Mouse (Mus musculus) left cerebral cortex, adult 9 months (tissue): Measurements from ENCODE around the gene Cd3d.
A peak's percentile ranks its signal among the peaks of the same experiment; 100 is the strongest.

Experiments
- DNase-seq, 2 experiments: peaks; one replicate each; pipeline ENCODE4 v3.0.0; 2022; ENCODE audit warnings: low spot score in 2 of 2

The Cd3d gene

GRCm38 (mm10) chr9:44993268-44993667, 11.7 kb downstream of the Cd3d start:
- no peak for DNase-seq

- no peak for DNase-seq
These were observed 13.4 kb downstream of the Cd3d start for GRCm38 (mm10) chr9:44994962-44995361.

- DNase-seq, result no peak
These were observed 15.0 kb downstream of the Cd3d start for GRCm38 (mm10) chr9:44996590-44996989.

GRCm38 (mm10) chr9:44998138-44998537, 16.6 kb downstream of the Cd3d start:
- DNase-seq, result no peak

GRCm38 (mm10) chr9:44999171-44999570, 17.6 kb downstream of the Cd3d start:
- DNase-seq, result peak in 1 of 2 experiments; percentile 6

GRCm38 (mm10) chr9:44999776-45000175, 18.2 kb downstream of the Cd3d start:
- no peak for DNase-seq

- no peak for DNase-seq
These were observed 18.7 kb downstream of the Cd3d start for GRCm38 (mm10) chr9:45000249-45000648.

- DNase-seq, result no peak
These were observed 25.8 kb downstream of the Cd3d start for GRCm38 (mm10) chr9:45007404-45007803.

GRCm38 (mm10) chr9:45008342-45008741, 26.8 kb downstream of the Cd3d start:
- DNase-seq, result no peak

- no peak for DNase-seq
These were observed 27.8 kb downstream of the Cd3d start, which contains the start of gene Cd3e for GRCm38 (mm10) chr9:45009180-45010078. Cd3e (minus strand) TSS chr9:45009627.

- no peak for DNase-seq
These were observed 28.9 kb downstream of the Cd3d start for GRCm38 (mm10) chr9:45010461-45010860.

GRCm38 (mm10) chr9:45011291-45011690, 29.7 kb downstream of the Cd3d start:
- DNase-seq, result no peak

GRCm38 (mm10) chr9:45014879-45015278, 33.3 kb downstream of the Cd3d start:
- no peak for DNase-seq

GRCm38 (mm10) chr9:45015841-45016240, 34.3 kb downstream of the Cd3d start:
- no peak for DNase-seq

GRCm38 (mm10) chr9:45018031-45018430, 36.4 kb downstream of the Cd3d start:
- DNase-seq, result peak in 1 of 2 experiments; percentile 24

GRCm38 (mm10) chr9:45022800-45023199, 41.2 kb downstream of the Cd3d start:
- DNase-seq, result peak in 1 of 2 experiments; percentile 67

- no peak for DNase-seq
These were observed 42.1 kb downstream of the Cd3d start for GRCm38 (mm10) chr9:45023638-45024037.

- no peak for DNase-seq
These were observed 42.6 kb downstream of the Cd3d start for GRCm38 (mm10) chr9:45024187-45024586.

- no peak for DNase-seq
These were observed 45.8 kb downstream of the Cd3d start for GRCm38 (mm10) chr9:45027376-45027775.

GRCm38 (mm10) chr9:45030341-45030740, 48.8 kb downstream of the Cd3d start:
- DNase-seq, result no peak

GRCm38 (mm10) chr9:45032261-45032660, 50.7 kb downstream of the Cd3d start:
- no peak for DNase-seq

- DNase-seq, result no peak
These were observed 52.9 kb downstream of the Cd3d start for GRCm38 (mm10) chr9:45034526-45034925.
